Mouse (Mus musculus) 3T3-L1 (cell line): Measurements from ENCODE around the gene Tmem107.

Experiments
- DNase-seq: peaks from one replicate; pipeline ENCODE4 v3.0.0-alpha.2; 2015; ENCODE audit warnings: low read depth, low spot score

Tmem107 gene

GRCm38 (mm10) chr11:69073951-69074775 lies 3.6 kb downstream of the Tmem107 start:
- DNase-seq = peak; percentile 57

- DNase-seq = no peak
These were observed 4.1 kb downstream of the Tmem107 start for GRCm38 (mm10) chr11:69074776-69075069.

GRCm38 (mm10) chr11:69075764-69076479 lies 5.3 kb downstream of the Tmem107 start:
- DNase-seq = peak; percentile 55

GRCm38 (mm10) chr11:69076572-69076971 lies 6.0 kb downstream of the Tmem107 start:
- no peak for DNase-seq

GRCm38 (mm10) chr11:69077316-69077715 lies 6.7 kb downstream of the Tmem107 start:
- DNase-seq = no peak

GRCm38 (mm10) chr11:69078041-69078440 lies 7.4 kb downstream of the Tmem107 start:
- no peak for DNase-seq

- DNase-seq = peak; percentile 96
These were observed 8.3 kb downstream of the Tmem107 start for GRCm38 (mm10) chr11:69078805-69079438.

- no peak for DNase-seq
These were observed 9.7 kb downstream of the Tmem107 start for GRCm38 (mm10) chr11:69080102-69080854.

GRCm38 (mm10) chr11:69080855-69081222 lies 10.2 kb downstream of the Tmem107 start:
- DNase-seq = no peak

- DNase-seq = no peak
These were observed 11.0 kb downstream of the Tmem107 start for GRCm38 (mm10) chr11:69081613-69082012.

GRCm38 (mm10) chr11:69085608-69086007 lies 15.0 kb downstream of the Tmem107 start:
- DNase-seq = no peak

GRCm38 (mm10) chr11:69086390-69086789 lies 15.8 kb downstream of the Tmem107 start:
- no peak for DNase-seq

- no peak for DNase-seq
These were observed 16.5 kb downstream of the Tmem107 start for GRCm38 (mm10) chr11:69087082-69087481.

GRCm38 (mm10) chr11:69087597-69087996 lies 17.0 kb downstream of the Tmem107 start:
- DNase-seq = no peak

GRCm38 (mm10) chr11:69088103-69088855 lies 17.7 kb downstream of the Tmem107 start, which contains the start of gene Vamp2:
Gene Vamp2 (plus strand): TSS chr11:69088490.
- DNase-seq = peak; percentile 71

- no peak for DNase-seq
These were observed 18.4 kb downstream of the Tmem107 start for GRCm38 (mm10) chr11:69088856-69089615.

GRCm38 (mm10) chr11:69089616-69090290 lies 19.1 kb downstream of the Tmem107 start:
- DNase-seq = no peak

- DNase-seq = no peak
These were observed 19.8 kb downstream of the Tmem107 start for GRCm38 (mm10) chr11:69090367-69090766.

- no peak for DNase-seq
These were observed 21.2 kb downstream of the Tmem107 start for GRCm38 (mm10) chr11:69091566-69092385.
